Mouse (Mus musculus) ES-Bruce4 (cell line): ENCODE data around the gene Vinac1. TPM values are rescaled to one million over a fixed set of nuclear protein-coding genes. Genes with fewer than 3 reads are reported as not detected.

ENCODE experiments used
- H3K27ac ChIP-seq: 2 replicates; pipeline ENCODE4 v1.5.1; 2012; ENCODE audit warnings: low read length, inconsistent platforms; ENCODE audit not compliant: insufficient read depth
- H3K27me3 ChIP-seq: 2 replicates; pipeline ENCODE4 v1.6.1; 2012; ENCODE audit warnings: mild to moderate bottlenecking, low read length, inconsistent platforms; ENCODE audit not compliant: control insufficient read depth, poor library complexity, insufficient read depth, severe bottlenecking
- H3K36me3 ChIP-seq: 2 replicates; pipeline ENCODE4 v1.6.1; 2012; ENCODE audit warnings: inconsistent platforms, mild to moderate bottlenecking, low read length, moderate library complexity; ENCODE audit not compliant: control insufficient read depth, poor library complexity, insufficient read depth, severe bottlenecking
- H3K4me1 ChIP-seq: one replicate; pipeline ENCODE4 v1.8.1; 2011; ENCODE audit warnings: low read length; ENCODE audit not compliant: control insufficient read depth, insufficient read depth
- H3K4me3 ChIP-seq: 2 replicates; pipeline ENCODE4 v1.5.1; 2011; ENCODE audit warnings: low read depth, mild to moderate bottlenecking, low read length
- H3K9ac ChIP-seq: 2 replicates; pipeline ENCODE4 v1.6.1; 2012; ENCODE audit warnings: low read depth, mild to moderate bottlenecking, inconsistent platforms; ENCODE audit not compliant: poor library complexity, severe bottlenecking
- H3K9me3 ChIP-seq: replicated peaks from 2 replicates; pipeline ENCODE4 v1.6.1; 2012; ENCODE audit warnings: mild to moderate bottlenecking, low read length, inconsistent platforms; ENCODE audit not compliant: control insufficient read depth, poor library complexity, insufficient read depth, severe bottlenecking
- CTCF ChIP-seq: IDR thresholded peaks from one replicate; pipeline ENCODE4 v1.8.1; 2011; ENCODE audit warnings: low read depth, low read length
- EP300 ChIP-seq: IDR thresholded peaks from 2 replicates; pipeline ENCODE4 v1.6.1; 2011; ENCODE audit warnings: low read depth, low read length; ENCODE audit not compliant: insufficient read depth
- POLR2A ChIP-seq: IDR thresholded peaks from one replicate; pipeline ENCODE4 v1.8.1; 2011; ENCODE audit warnings: low read length; ENCODE audit not compliant: insufficient read depth
- polyA plus RNA-seq: library from polyadenylated mRNA; stranded (reverse); fragments of >200 nt; gene quantifications from 2 replicates; pipeline ENCODE4 v1.2.4, GENCODE M21; 2011; ENCODE audit warnings: low read depth; ENCODE audit not compliant: missing spikeins, insufficient read depth, insufficient read length

The Vinac1 gene
- polyA plus RNA-seq, 1 experiment: not detected

GRCm38 (mm10) chr2:129065437-129066282 lies 17.7 kb upstream of the Vinac1 start, which contains the start of gene Ttl:
Gene Ttl (plus strand): TSS chr2:129065942.
- Histone ChIP-seq H3K9ac (peak within 1 kb of the TSS; percentile 91), H3K27ac (no peak within 1 kb of the TSS), H3K4me3 (peak within 1 kb of the TSS; percentile 95), H3K9me3 (peaks cover 13% of the 10 kb centered on the region), H3K4me1 (no peaks in the 10 kb centered on the region), H3K27me3 (no peaks in the 10 kb centered on the region), H3K36me3 (no peaks in the 10 kb centered on the region)
- peak; percentile 62 for TF ChIP-seq POLR2A
- TF ChIP-seq EP300: no peak
- no peak for TF ChIP-seq CTCF

GRCm38 (mm10) chr2:129061456-129062059 lies 13.6 kb upstream of the Vinac1 start:
- Histone ChIP-seq H3K27ac (no peak overlapping the region), H3K36me3 (no peaks in the 10 kb centered on the region), H3K4me3 (no peak overlapping the region), H3K9me3 (peaks cover 4% of the 10 kb centered on the region), H3K27me3 (no peaks in the 10 kb centered on the region), H3K9ac (no peak overlapping the region), H3K4me1 (no peaks in the 10 kb centered on the region)
- TF ChIP-seq POLR2A (no peak), CTCF (no peak), EP300 (no peak)

GRCm38 (mm10) chr2:129057920-129058361 lies 10.0 kb upstream of the Vinac1 start:
- no peak overlapping the region for H3K9ac ChIP-seq
- TF ChIP-seq POLR2A (no peak), EP300 (no peak)
- no peak overlapping the region for H3K4me3 ChIP-seq
- no peaks in the 10 kb centered on the region for H3K36me3 ChIP-seq
- H3K27ac ChIP-seq: no peak overlapping the region
- H3K4me1 ChIP-seq: no peaks in the 10 kb centered on the region
- H3K27me3 ChIP-seq: no peaks in the 10 kb centered on the region
- no peaks in the 10 kb centered on the region for H3K9me3 ChIP-seq

- Histone ChIP-seq H3K4me1 (no peaks in the 10 kb centered on the region), H3K9ac (no peak overlapping the region), H3K36me3 (no peaks in the 10 kb centered on the region), H3K9me3 (no peaks in the 10 kb centered on the region), H3K4me3 (no peak overlapping the region), H3K27me3 (no peaks in the 10 kb centered on the region), H3K27ac (no peak overlapping the region)
- no peak for TF ChIP-seq CTCF
- TF ChIP-seq POLR2A: no peak
- TF ChIP-seq EP300: no peak
These were observed 9.3 kb upstream of the Vinac1 start for GRCm38 (mm10) chr2:129057256-129057655.

- Histone ChIP-seq H3K36me3 (no peaks in the 10 kb centered on the region), H3K27me3 (no peaks in the 10 kb centered on the region), H3K9me3 (no peaks in the 10 kb centered on the region), H3K4me1 (no peaks in the 10 kb centered on the region), H3K4me3 (no peak overlapping the region), H3K27ac (no peak overlapping the region), H3K9ac (no peak overlapping the region)
- TF ChIP-seq POLR2A: no peak
- peak; percentile 74 for TF ChIP-seq CTCF
- no peak for TF ChIP-seq EP300
These were observed 8.6 kb upstream of the Vinac1 start for GRCm38 (mm10) chr2:129056597-129056996.

- Histone ChIP-seq H3K36me3 (no peaks in the 10 kb centered on the region), H3K4me1 (no peaks in the 10 kb centered on the region)
- TF ChIP-seq CTCF (no peak), POLR2A (no peak), EP300 (no peak)
These were observed 7.8 kb upstream of the Vinac1 start for GRCm38 (mm10) chr2:129055741-129056140.

More at GRCm38 (mm10) chr2:129055741-129056140, 7.8 kb upstream of the Vinac1 start:
- H3K9me3 ChIP-seq: no peaks in the 10 kb centered on the region
- no peak overlapping the region for H3K9ac ChIP-seq
- no peak overlapping the region for H3K4me3 ChIP-seq
- no peaks in the 10 kb centered on the region for H3K27me3 ChIP-seq
- no peak overlapping the region for H3K27ac ChIP-seq
